Mouse (Mus musculus): ENCODE measurements around the gene Selenos. TPM values are rescaled to one million over a fixed set of nuclear protein-coding genes. Genes with fewer than 3 reads are reported as not detected.

Selenos gene
- total RNA-seq, 2 experiments from 2014 or later: 17.5 to 22.6 TPM

- ATAC-seq (replicated peaks; ENCODE audit: low FRiP score, poor library complexity, severe bottlenecking): no peak
Measured at GRCm38 (mm10) chr7:66080231-66080613, 773 bp downstream of the Selenos start.

DNA sequence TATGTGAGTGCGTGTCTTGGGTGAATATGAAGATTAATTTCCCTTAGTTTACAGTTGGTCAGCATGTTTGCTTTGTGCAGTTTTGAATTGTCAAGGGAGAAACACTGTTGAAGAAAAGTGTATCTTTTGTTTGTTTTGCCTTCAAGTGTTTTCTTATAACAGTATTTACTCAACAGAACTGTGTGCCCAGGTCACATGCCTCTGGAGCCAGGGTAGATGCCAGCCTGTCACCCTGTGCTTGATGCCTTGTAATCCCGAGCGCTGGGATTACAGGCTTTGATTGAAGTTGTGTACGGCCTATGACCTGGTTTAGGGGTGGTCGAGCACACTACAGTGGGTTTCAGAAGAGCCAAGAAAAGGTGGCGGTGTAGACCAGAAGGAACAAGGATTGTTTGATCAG, 4.3 kb downstream of the Selenos start:
- no peak for ATAC-seq (replicated peaks; ENCODE audit: low FRiP score, poor library complexity, severe bottlenecking)

GRCm38 (mm10) chr7:66084546-66084945, 5.1 kb downstream of the Selenos start:
- no peak for ATAC-seq (replicated peaks; ENCODE audit: low FRiP score, poor library complexity, severe bottlenecking)

DNA sequence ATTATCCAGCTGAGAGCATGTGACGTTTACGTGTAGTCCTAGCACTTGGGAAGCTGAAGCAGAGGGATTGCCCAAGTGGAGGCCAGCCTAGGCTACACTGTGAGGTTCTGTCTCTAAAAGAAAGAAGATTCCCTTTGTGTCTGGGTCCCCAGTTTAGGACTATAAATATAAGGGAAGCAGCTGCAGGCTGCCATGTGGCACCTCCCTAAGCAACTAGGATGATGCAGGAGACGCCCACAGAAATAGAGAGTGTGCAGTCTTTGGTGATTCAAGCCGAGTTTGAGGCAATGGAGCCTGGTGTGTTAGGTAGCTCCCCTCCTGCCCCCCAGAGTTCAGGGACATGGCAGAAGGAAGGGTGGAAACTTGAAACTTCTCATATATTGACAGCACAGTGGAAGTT, 8.2 kb downstream of the Selenos start:
- ATAC-seq (replicated peaks; ENCODE audit: low FRiP score, poor library complexity, severe bottlenecking): no peak

DNA sequence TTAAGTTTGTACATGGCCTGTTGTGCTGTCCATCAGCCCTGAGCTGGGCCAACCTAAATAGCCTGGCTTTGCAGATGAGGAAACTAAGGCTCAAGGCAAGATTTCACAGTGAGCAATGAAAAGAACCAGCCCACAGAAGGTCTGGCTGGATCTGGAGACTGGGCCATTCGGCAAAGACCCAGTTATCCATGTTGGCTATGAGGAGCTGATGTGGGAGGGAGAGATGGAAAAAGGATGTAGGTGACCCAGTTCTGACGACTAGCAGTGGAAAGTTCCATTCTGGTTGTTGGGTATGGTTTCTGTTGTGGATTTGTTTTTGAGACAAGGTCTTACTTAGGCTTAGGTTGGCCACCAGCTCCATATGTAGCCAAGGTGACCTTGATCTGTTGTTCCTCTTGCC, 8.6 kb downstream of the Selenos start:
- no peak for ATAC-seq (replicated peaks; ENCODE audit: low FRiP score, poor library complexity, severe bottlenecking)

- no peak for ATAC-seq (replicated peaks; ENCODE audit: low FRiP score, poor library complexity, severe bottlenecking)
Measured at GRCm38 (mm10) chr7:66090676-66091190, 11.3 kb downstream of the Selenos start.

DNA sequence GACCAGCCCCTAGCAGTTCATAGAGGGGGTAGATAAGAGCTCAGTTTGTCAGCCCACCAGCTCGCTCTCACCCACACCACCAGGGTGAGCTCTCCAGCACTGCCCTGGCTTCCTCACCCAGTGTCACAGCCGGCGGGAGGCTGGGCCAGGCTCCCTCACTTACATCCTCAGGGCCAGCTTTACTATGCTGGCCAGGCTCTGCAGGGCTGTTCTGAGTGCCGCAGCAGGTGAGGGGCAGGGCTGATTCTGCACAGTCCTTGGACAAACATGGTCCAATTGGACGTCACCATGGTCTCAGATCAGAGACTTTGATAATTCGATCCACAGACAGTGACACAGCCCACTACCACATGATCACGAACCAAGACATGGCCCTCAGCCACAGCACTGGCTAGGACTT, 12.1 kb downstream of the Selenos start:
- ATAC-seq (replicated peaks; ENCODE audit: low FRiP score, poor library complexity, severe bottlenecking): no peak

DNA sequence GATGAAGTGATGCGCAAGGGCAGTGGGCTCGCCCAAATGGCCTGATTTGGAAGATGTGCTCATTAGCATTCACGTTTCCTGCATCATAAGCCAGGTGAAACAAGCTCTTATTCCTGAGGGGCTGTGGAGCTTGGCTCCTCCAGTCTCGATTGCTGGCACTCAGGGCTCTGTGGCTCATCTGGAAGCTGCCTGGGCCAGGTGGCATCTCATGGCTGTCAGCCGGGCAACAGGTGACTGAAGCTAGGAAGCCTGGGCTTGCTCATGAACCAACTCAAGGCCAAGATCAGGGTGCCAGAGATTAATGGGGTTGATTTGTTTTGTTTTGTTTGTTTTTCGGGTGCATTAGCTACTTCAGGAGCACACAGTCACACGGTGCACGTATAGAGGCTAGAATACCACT, 13.2 kb downstream of the Selenos start:
- no peak for ATAC-seq (replicated peaks; ENCODE audit: low FRiP score, poor library complexity, severe bottlenecking)

- ATAC-seq (replicated peaks; ENCODE audit: low FRiP score, poor library complexity, severe bottlenecking): no peak
Measured at GRCm38 (mm10) chr7:66094141-66094540, 14.7 kb downstream of the Selenos start.

DNA sequence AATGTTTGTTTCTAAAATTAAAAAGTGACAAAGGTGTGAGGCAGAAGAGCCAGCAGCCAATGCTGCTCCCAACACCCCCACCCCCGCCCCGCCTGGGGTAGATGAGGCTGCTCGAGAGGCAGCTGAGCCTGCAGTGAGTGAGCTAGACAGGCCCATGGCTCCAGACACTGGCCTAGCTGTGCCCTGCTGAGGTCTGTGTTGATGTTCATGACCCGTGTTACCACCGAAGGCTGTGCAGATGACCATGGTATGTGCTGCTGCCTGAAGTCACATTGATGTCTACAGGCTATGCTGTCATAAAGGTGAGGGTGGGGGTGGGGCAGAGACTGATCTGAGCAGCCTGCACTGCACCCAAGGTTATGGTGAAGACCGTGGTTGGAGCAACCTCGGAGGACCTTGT, 19.4 kb downstream of the Selenos start:
- ATAC-seq (replicated peaks; ENCODE audit: low FRiP score, poor library complexity, severe bottlenecking): no peak

DNA sequence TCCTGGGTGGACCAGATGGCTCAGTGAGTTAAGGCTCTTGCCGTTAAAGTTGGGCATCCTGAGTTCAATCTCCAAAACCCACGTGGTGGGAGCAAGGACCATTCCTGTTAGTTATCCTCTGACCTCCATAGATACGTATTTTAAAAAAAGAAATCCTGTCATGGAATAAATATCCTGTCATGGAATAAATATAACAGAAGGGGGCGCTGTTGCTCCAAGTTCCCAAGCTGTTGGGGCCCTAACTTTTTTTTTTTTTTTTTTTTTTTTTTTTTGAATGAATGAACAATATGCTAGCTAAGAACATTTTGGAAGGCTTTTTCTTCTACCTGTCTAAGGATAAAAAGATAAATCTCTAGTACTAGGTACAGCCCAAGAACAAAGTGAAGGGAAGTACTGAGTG, 22.4 kb downstream of the Selenos start:
- ATAC-seq (replicated peaks; ENCODE audit: low FRiP score, poor library complexity, severe bottlenecking): peak; percentile 40; the same call in 1 of the 2 replicates

- no peak for ATAC-seq (replicated peaks; ENCODE audit: low FRiP score, poor library complexity, severe bottlenecking)
Measured at GRCm38 (mm10) chr7:66104531-66104930, 25.1 kb downstream of the Selenos start.

- no peak for ATAC-seq (replicated peaks; ENCODE audit: low FRiP score, poor library complexity, severe bottlenecking)
Measured at GRCm38 (mm10) chr7:66105771-66106170, 26.3 kb downstream of the Selenos start.

DNA sequence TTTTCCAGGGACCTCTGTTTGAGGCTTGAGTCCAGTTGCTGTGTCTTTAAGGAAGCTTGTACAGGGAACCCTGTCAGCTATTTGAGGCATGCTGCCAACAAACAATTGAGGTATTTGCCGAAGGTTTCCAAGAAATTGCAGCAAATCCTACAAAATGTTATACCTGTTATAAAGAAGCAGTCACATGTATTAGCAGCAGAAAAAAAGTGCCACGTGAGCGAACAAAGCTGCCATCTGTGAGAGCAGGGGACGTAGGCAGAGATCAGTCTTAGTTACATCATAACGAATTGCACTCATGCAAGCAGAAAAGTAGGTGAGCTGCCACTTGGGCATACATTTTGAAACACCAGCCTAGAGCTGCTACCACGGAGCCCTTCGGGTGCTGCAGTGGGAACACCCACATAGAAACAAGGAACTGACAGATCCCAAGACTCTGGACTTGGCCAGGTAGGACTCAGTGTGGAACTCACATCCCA, 27.2 kb downstream of the Selenos start:
- no peak for ATAC-seq (replicated peaks; ENCODE audit: low FRiP score, poor library complexity, severe bottlenecking)

GRCm38 (mm10) chr7:66107206-66107605, 27.8 kb downstream of the Selenos start:
- no peak for ATAC-seq (replicated peaks; ENCODE audit: low FRiP score, poor library complexity, severe bottlenecking)

DNA sequence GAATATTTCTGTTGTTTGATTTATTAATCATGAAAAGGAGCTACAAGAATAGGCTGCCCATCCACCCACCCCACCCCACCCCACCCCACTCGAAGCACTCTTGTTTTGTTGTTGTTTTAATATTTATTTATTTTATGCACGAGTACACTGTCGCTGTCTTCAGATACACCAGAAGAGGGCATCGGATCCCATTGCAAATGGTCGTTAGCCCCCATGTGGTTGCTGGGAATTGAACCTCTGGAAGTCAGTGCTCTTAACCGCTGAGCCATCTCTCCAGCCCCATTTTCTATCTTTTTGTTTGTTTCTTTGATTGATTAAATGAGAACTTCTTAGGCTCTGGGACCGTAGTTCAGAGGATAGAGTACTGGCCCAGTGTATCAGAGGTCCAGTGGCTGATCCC, 28.5 kb downstream of the Selenos start:
- no peak for ATAC-seq (replicated peaks; ENCODE audit: low FRiP score, poor library complexity, severe bottlenecking)

DNA sequence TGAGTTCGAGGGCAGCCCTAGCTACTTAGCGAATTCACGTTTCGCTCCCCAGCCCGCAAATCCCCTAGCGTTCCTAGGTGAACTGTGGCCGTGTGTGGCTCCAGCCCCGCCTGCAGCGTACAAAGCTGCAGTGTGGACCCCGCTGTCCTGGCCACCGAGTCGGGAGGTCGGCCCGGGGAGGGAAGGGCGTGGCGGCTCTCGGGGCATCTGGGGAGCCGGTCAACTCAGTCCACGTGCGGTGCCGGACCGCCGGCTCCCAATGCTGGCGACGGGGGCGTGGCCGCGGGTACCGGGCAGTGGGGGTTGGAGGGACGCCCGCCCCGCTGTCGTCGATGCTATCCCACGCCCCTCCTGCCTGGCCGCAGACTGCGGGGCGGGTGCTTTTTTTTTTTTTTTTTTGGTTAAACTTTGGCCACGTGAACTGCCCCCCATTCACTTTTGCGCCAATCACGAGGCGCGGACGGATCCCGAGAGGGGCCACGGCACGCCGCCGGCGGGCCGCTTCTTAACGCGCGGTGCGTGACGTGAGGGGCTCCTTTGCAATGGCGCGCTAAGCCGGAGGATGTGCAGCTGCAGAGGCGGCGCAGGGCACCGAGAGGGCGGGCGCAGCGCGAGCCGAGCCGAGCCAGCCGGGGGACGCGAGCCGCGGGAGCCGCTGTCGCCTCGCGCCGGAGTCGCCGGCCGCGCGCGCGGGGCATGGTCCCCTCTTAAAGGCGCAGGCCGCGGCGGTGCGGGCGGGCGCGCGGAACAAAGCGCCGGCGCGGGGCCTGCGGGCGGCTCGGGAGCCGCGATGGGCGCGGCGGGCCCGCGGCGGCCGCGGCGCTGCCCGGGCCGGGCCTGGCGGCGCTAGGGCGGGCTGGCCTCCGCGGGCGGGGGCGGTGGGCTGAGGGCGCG, 29.8 kb downstream of the Selenos start, which contains the start of gene Chsy1:
Gene Chsy1 (plus strand): TSS at position 555 of the 894 bp plus-strand sequence.
- peak; percentile 47 for ATAC-seq (replicated peaks; ENCODE audit: low FRiP score, poor library complexity, severe bottlenecking)

DNA sequence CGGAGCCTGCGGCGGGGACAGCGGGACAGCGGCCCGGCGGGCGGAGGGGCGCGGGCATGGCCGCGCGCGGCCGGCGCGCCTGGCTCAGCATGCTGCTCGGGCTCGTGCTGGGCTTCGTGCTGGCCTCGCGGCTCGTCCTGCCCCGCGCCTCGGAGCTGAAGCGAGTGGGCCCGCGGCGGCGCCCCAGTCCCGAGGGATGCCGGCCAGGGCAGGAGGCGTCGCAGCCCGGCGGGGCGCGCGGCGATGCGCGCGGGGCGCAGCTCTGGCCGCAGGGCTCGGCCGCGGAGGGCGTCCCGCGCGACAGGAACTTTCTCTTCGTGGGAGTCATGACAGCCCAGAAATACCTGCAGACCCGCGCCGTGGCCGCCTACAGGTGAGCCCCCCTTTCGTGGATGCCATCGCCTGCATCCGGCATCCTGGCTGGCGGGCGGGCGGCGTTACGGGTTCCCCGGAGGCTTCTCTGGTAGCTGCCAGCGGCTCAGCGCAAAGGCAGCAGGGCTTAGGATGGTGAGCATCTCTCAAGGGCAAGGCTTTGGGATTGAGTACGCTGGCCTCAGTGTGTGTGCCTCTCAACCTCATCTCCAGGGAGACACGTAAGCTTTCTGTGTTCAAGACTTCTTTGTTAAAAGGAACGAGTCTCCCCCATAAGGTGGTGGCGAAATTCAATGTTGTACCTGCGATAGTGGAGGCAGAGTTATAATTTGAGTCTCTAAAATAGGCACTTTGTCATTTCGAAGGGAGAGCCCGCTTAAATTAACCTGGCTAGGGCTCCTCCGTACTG, 30.6 kb downstream of the Selenos start:
- ATAC-seq (replicated peaks; ENCODE audit: low FRiP score, poor library complexity, severe bottlenecking): peak; percentile 50

- ATAC-seq (replicated peaks; ENCODE audit: low FRiP score, poor library complexity, severe bottlenecking): peak; percentile 47
Measured at GRCm38 (mm10) chr7:66110636-66111112, 31.2 kb downstream of the Selenos start.

DNA sequence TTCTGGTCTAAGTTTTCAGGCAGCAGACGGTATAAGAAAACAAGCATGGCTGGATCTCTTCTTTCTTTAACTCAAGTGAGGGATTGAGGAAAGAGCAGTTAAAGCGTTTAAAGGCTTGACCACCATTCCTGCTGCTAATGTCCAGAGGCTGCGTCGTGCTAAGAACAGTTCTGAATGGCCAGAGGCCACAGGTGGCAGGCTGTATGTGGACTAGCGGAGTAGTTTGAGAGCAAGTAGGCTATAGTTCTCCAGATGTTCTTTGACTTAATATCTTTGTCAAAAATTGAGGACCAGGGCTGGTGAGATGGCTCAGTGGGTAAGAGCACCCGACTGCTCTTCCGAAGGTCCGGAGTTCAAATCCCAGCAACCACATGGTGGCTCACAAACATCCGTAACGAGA, 31.8 kb downstream of the Selenos start:
- no peak for ATAC-seq (replicated peaks; ENCODE audit: low FRiP score, poor library complexity, severe bottlenecking)

Measured in erythroid progenitor cell, adult 5-6 weeks (primary cell).